Mouse (Mus musculus): Measurements from ENCODE around the gene Cmah. TPM values are rescaled to one million over a fixed set of nuclear protein-coding genes. Genes with fewer than 3 reads are reported as not detected.

Cmah gene
- polyA plus RNA-seq, 1 experiment from 2014 or later = 1.4 TPM

DNA sequence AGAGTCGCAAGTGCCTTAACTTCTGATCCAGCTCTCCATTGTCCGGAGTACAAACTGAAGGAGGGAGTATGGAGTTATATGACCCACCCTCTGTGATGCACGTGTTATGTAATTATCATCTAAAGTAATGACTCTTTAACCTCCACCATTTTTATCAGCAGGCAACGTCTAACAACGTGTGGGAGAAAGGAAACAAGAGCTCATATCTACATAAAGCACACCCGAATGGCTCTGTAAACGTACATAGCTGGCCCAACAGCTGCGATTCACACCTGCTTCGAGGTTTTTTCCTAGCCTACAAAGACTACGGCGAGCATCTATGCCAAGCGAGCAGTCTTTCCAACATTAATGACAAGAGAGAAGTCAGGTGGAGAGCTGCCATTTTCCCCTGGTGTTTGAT is 169.8 kb downstream of the Cmah start:
- DNase-seq (ENCODE audit: low spot score) = no peak
- Histone ChIP-seq H3K27me3 (ENCODE audit: insufficient read depth, low read length) (no peaks in the 10 kb centered on the region), H3K27ac (no peak overlapping the region), H3K36me3 (ENCODE audit: insufficient read depth, low read length) (no peaks in the 10 kb centered on the region), H3K9me3 (replicated peaks; ENCODE audit: low read length) (no peaks in the 10 kb centered on the region), H3K4me3 (replicated peaks; ENCODE audit: low read depth, low read length) (no peak overlapping the region), H3K4me2 (ENCODE audit: low read length) (no peak overlapping the region), H3K4me1 (replicated peaks; ENCODE audit: insufficient read depth, low read length) (no peaks in the 10 kb centered on the region), H3K9ac (ENCODE audit: low read depth, low read length) (no peak overlapping the region)
- no peak for TF ChIP-seq CTCF (IDR thresholded peaks at IDR 0.05; ENCODE audit: low read depth)
- ATAC-seq (replicated peaks; ENCODE audit: low FRiP score, low read depth) = no peak
- 73% methylated on average over 12 of the region's 12 CpGs for WGBS

GRCm38 (mm10) chr13:24498342-24498741 is 171.1 kb downstream of the Cmah start:
- Histone ChIP-seq H3K36me3 (ENCODE audit: insufficient read depth, low read length) (no peaks in the 10 kb centered on the region), H3K4me3 (replicated peaks; ENCODE audit: low read depth, low read length) (no peak overlapping the region), H3K4me2 (ENCODE audit: low read length) (no peak overlapping the region), H3K9me3 (replicated peaks; ENCODE audit: low read length) (no peaks in the 10 kb centered on the region), H3K27me3 (ENCODE audit: insufficient read depth, low read length) (no peaks in the 10 kb centered on the region), H3K27ac (no peak overlapping the region), H3K9ac (ENCODE audit: low read depth, low read length) (no peak overlapping the region), H3K4me1 (replicated peaks; ENCODE audit: insufficient read depth, low read length) (no peaks in the 10 kb centered on the region)
- DNase-seq (ENCODE audit: low spot score) = no peak
- 84% methylated on average over 6 of the region's 6 CpGs for WGBS
- TF ChIP-seq CTCF (IDR thresholded peaks at IDR 0.05; ENCODE audit: low read depth) = no peak
- no peak for ATAC-seq (replicated peaks; ENCODE audit: low FRiP score, low read depth)

- DNase-seq (ENCODE audit: low spot score) = peak; percentile 65
- Histone ChIP-seq H3K9me3 (replicated peaks; ENCODE audit: low read length) (no peaks in the 10 kb centered on the region), H3K27me3 (ENCODE audit: insufficient read depth, low read length) (no peaks in the 10 kb centered on the region), H3K9ac (ENCODE audit: low read depth, low read length) (no peak overlapping the region), H3K4me2 (ENCODE audit: low read length) (no peak overlapping the region), H3K4me3 (replicated peaks; ENCODE audit: low read depth, low read length) (no peak overlapping the region), H3K4me1 (replicated peaks; ENCODE audit: insufficient read depth, low read length) (no peaks in the 10 kb centered on the region), H3K27ac (no peak overlapping the region), H3K36me3 (ENCODE audit: insufficient read depth, low read length) (no peaks in the 10 kb centered on the region)
- 35% methylated on average over 3 of the region's 3 CpGs for WGBS
- no peak for ATAC-seq (replicated peaks; ENCODE audit: low FRiP score, low read depth)
- peak; percentile 70 for TF ChIP-seq CTCF (IDR thresholded peaks at IDR 0.05; ENCODE audit: low read depth)
Observed at GRCm38 (mm10) chr13:24499505-24499904, 172.3 kb downstream of the Cmah start.

GRCm38 (mm10) chr13:24501179-24501905 is 174.1 kb downstream of the Cmah start:
- WGBS = 73% methylated on average over 25 of the region's 25 CpGs
- H3K27ac ChIP-seq = no peak overlapping the region
- DNase-seq (ENCODE audit: low spot score) (no peak), ATAC-seq (replicated peaks; ENCODE audit: low FRiP score, low read depth) (no peak)
- H3K4me3 ChIP-seq (replicated peaks; ENCODE audit: low read depth, low read length) = no peak overlapping the region
- no peak overlapping the region for H3K9ac ChIP-seq (ENCODE audit: low read depth, low read length)
- no peak overlapping the region for H3K4me2 ChIP-seq (ENCODE audit: low read length)
- H3K27me3 ChIP-seq (ENCODE audit: insufficient read depth, low read length) = no peaks in the 10 kb centered on the region
- no peaks in the 10 kb centered on the region for H3K9me3 ChIP-seq (replicated peaks; ENCODE audit: low read length)
- no peak for TF ChIP-seq CTCF (IDR thresholded peaks at IDR 0.05; ENCODE audit: low read depth)
- H3K36me3 ChIP-seq (ENCODE audit: insufficient read depth, low read length) = no peaks in the 10 kb centered on the region
- H3K4me1 ChIP-seq (replicated peaks; ENCODE audit: insufficient read depth, low read length) = no peaks in the 10 kb centered on the region

DNA sequence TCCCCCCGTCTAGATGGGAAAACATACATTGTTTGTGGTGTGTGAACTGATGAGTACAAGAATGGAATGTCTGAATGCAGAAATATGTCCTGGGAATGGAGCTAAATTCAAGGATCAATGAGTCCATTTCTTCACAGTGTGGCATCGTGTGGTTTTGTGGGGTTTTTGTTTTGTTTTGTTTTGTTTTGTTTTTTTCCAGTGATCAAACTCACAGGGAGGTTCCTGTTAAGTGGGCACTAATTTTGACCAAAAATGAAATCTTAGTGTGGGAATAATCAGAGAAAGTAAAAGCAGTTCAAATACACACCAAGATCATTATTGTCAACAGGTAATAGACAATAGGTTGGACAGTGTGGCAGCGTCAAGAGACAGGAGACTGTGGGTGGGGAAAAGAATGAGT is 174.7 kb downstream of the Cmah start:
- no peaks in the 10 kb centered on the region for H3K9me3 ChIP-seq (replicated peaks; ENCODE audit: low read length)
- H3K4me2 ChIP-seq (ENCODE audit: low read length) = no peak overlapping the region
- no peaks in the 10 kb centered on the region for H3K36me3 ChIP-seq (ENCODE audit: insufficient read depth, low read length)
- H3K9ac ChIP-seq (ENCODE audit: low read depth, low read length) = no peak overlapping the region
- 85% methylated on average over 3 of the region's 3 CpGs for WGBS
- DNase-seq (ENCODE audit: low spot score) (no peak), ATAC-seq (replicated peaks; ENCODE audit: low FRiP score, low read depth) (no peak)
- no peak for TF ChIP-seq CTCF (IDR thresholded peaks at IDR 0.05; ENCODE audit: low read depth)
- H3K4me3 ChIP-seq (replicated peaks; ENCODE audit: low read depth, low read length) = no peak overlapping the region
- H3K4me1 ChIP-seq (replicated peaks; ENCODE audit: insufficient read depth, low read length) = no peaks in the 10 kb centered on the region
- H3K27ac ChIP-seq = no peak overlapping the region
- H3K27me3 ChIP-seq (ENCODE audit: insufficient read depth, low read length) = no peaks in the 10 kb centered on the region

- no peak overlapping the region for H3K9ac ChIP-seq (ENCODE audit: low read depth, low read length)
- no peak for DNase-seq (ENCODE audit: low spot score)
- H3K4me3 ChIP-seq (replicated peaks; ENCODE audit: low read depth, low read length) = no peak overlapping the region
- H3K27ac ChIP-seq = no peak overlapping the region
- no peak for TF ChIP-seq CTCF (IDR thresholded peaks at IDR 0.05; ENCODE audit: low read depth)
- H3K4me2 ChIP-seq (ENCODE audit: low read length) = no peak overlapping the region
- H3K9me3 ChIP-seq (replicated peaks; ENCODE audit: low read length) = no peaks in the 10 kb centered on the region
- ATAC-seq (replicated peaks; ENCODE audit: low FRiP score, low read depth) = no peak
- no peaks in the 10 kb centered on the region for H3K4me1 ChIP-seq (replicated peaks; ENCODE audit: insufficient read depth, low read length)
- no peaks in the 10 kb centered on the region for H3K27me3 ChIP-seq (ENCODE audit: insufficient read depth, low read length)
- 85% methylated on average over 5 of the region's 5 CpGs for WGBS
- H3K36me3 ChIP-seq (ENCODE audit: insufficient read depth, low read length) = no peaks in the 10 kb centered on the region
Observed at GRCm38 (mm10) chr13:24505812-24506211, 178.6 kb downstream of the Cmah start.

DNA sequence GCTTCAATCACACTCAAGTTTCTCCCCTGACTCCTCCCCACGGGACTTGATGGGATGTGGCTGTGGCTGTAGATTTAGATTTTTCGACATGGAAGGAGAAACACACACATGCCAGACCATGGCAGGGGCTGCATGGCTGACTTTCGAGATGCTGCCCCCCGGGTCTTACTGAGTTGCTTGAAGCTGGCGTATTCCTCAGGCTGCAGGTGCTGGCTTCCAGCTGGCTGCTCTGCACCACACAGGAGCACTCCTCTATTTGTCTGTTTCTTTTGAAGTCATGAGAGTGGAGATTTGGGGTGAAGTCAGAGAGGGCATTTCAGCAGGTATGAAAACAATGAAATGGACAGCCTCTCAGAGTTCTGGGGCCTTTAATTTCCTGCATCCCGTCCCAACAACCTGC is 180.0 kb downstream of the Cmah start:
- H3K9ac ChIP-seq (ENCODE audit: low read depth, low read length) = no peak overlapping the region
- no peak for TF ChIP-seq CTCF (IDR thresholded peaks at IDR 0.05; ENCODE audit: low read depth)
- DNase-seq (ENCODE audit: low spot score) (no peak), ATAC-seq (replicated peaks; ENCODE audit: low FRiP score, low read depth) (no peak)
- H3K27me3 ChIP-seq (ENCODE audit: insufficient read depth, low read length) = no peaks in the 10 kb centered on the region
- H3K36me3 ChIP-seq (ENCODE audit: insufficient read depth, low read length) = no peaks in the 10 kb centered on the region
- H3K4me1 ChIP-seq (replicated peaks; ENCODE audit: insufficient read depth, low read length) = no peaks in the 10 kb centered on the region
- H3K4me3 ChIP-seq (replicated peaks; ENCODE audit: low read depth, low read length) = no peak overlapping the region
- H3K9me3 ChIP-seq (replicated peaks; ENCODE audit: low read length) = no peaks in the 10 kb centered on the region
- no peak overlapping the region for H3K27ac ChIP-seq
- no peak overlapping the region for H3K4me2 ChIP-seq (ENCODE audit: low read length)
- 65% methylated on average over 6 of the region's 6 CpGs for WGBS

Data from kidney, postnatal 0 days (tissue).